Mouse (Mus musculus): ENCODE data around the gene Sdhb. TPM values are rescaled to one million over a fixed set of nuclear protein-coding genes. Genes with fewer than 3 reads are reported as not detected.
A peak's percentile ranks its signal among the peaks of the same experiment; 100 is the strongest.

Sdhb gene
- total and polyA plus RNA-seq, 3 experiments: 1,030 to 1,344 (median 1,126) TPM

DNA sequence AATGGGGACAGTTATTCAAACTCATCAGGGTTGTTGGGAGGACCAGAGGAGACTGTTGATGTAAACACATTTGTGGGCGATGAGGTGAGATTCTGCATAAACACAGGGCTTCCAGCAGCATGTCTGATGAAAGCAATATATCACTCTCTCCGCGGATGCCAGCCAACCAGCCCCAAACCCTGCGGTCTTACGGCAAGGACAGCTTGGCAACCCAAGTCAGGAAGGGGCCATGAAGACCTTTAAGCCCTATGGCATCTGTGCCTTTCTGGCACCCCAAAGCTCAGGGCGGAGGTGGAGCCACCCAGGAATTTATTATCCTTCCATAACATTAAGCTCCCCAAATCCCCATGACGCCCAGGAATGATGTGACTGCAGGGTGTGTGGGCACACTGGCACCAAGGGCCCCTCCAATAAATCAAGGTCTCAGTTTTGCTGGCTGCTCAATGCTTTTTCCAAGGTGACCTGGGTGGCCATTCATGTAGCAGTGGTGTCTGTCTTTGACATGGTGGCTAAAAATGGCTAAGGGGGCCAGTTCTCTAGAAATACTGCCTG, 1.8 kb upstream of the Sdhb start:
- no peak for TF ChIP-seq EP300 (IDR thresholded peaks at IDR 0.05; ENCODE audit: insufficient read depth, low read depth, low read length)
- TF ChIP-seq CTCF (IDR thresholded peaks at IDR 0.05): no peak
- no peak for TF ChIP-seq POLR2A (IDR thresholded peaks at IDR 0.05; ENCODE audit: insufficient read depth, low read depth, low read length)
- H3K36me3 ChIP-seq (ENCODE audit: control insufficient read depth, insufficient read depth, low read length): no peaks in the 10 kb centered on the region
- intact Hi-C loops (cut with DNase I): loop anchor here (5.0 kb wide), 2 partner anchors 142 to 237 kb away; no protein-coding TSS in a partner anchor
- WGBS: 87% methylated on average over 7 of the region's 7 CpGs
- DNase-seq: no peak
- no peak overlapping the region for H3K27ac ChIP-seq
- H3K4me1 ChIP-seq (ENCODE audit: control insufficient read depth, insufficient read depth, low read length): peaks cover 4% of the 10 kb centered on the region
- no peak overlapping the region for H3K4me3 ChIP-seq
- no peak overlapping the region for H3K9ac ChIP-seq (ENCODE audit: low read depth, low read length)
- H3K79me2 ChIP-seq (replicated peaks; ENCODE audit: control insufficient read depth, insufficient read depth, low read length): no peaks in the 10 kb centered on the region
- H3K27me3 ChIP-seq (ENCODE audit: control insufficient read depth, insufficient read depth, low read length): no peaks in the 10 kb centered on the region

DNA sequence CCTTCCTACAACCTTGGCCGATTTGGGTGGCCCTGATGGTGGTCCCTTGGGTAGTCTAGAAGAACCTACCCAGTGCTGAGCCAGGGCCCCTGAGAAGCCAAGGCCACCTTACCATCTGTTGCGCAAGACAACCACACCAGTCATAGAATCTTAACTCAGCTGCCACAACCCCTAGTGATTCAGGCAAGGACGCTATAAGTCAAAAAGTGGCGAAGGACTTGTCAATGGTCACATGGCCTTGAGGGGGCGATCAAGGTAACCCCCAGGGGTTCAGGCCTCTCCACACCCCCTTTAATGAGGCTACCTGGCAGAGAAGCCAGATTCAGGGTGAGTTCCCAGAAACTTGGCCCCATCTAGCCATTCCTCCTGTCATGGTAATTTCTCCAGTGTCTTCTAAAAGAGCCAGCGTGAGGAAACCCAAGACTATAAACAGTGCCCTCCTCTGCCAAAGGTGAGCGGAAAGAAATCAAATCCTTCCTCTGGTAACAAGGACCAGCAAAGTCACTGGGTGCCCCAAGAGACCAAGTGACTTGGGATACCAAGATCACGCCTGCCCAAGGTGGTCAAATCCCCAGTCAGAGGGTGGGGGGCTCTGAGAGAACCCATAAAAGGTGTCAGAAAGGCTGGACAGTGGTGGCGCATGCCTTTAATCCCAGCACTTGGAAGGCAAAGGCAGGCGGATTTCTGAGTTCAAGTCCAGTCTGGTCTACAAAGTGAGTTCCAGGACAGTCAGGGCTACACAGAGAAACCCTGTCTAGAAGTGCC, 1.1 kb upstream of the Sdhb start:
- TF ChIP-seq CTCF (IDR thresholded peaks at IDR 0.05) (no peak), EP300 (IDR thresholded peaks at IDR 0.05; ENCODE audit: insufficient read depth, low read depth, low read length) (no peak), POLR2A (IDR thresholded peaks at IDR 0.05; ENCODE audit: insufficient read depth, low read depth, low read length) (no peak)
- no peak for DNase-seq
- no peaks in the 10 kb centered on the region for H3K36me3 ChIP-seq (ENCODE audit: control insufficient read depth, insufficient read depth, low read length)
- WGBS: 89% methylated on average over 10 of the region's 10 CpGs
- no peaks in the 10 kb centered on the region for H3K79me2 ChIP-seq (replicated peaks; ENCODE audit: control insufficient read depth, insufficient read depth, low read length)
- no peak overlapping the region for H3K9ac ChIP-seq (ENCODE audit: low read depth, low read length)
- peaks cover 4% of the 10 kb centered on the region for H3K4me1 ChIP-seq (ENCODE audit: control insufficient read depth, insufficient read depth, low read length)
- H3K27ac ChIP-seq: no peak overlapping the region
- H3K27me3 ChIP-seq (ENCODE audit: control insufficient read depth, insufficient read depth, low read length): no peaks in the 10 kb centered on the region
- intact Hi-C loops (cut with DNase I): loop anchor here (2.0 to 5.0 kb wide), 5 partner anchors 27 to 238 kb away; partner anchors contain the start of genes Atp13a2, Necap2 and Szrd1
- no peak overlapping the region; the same call in 1 of the 2 replicates for H3K4me3 ChIP-seq

DNA sequence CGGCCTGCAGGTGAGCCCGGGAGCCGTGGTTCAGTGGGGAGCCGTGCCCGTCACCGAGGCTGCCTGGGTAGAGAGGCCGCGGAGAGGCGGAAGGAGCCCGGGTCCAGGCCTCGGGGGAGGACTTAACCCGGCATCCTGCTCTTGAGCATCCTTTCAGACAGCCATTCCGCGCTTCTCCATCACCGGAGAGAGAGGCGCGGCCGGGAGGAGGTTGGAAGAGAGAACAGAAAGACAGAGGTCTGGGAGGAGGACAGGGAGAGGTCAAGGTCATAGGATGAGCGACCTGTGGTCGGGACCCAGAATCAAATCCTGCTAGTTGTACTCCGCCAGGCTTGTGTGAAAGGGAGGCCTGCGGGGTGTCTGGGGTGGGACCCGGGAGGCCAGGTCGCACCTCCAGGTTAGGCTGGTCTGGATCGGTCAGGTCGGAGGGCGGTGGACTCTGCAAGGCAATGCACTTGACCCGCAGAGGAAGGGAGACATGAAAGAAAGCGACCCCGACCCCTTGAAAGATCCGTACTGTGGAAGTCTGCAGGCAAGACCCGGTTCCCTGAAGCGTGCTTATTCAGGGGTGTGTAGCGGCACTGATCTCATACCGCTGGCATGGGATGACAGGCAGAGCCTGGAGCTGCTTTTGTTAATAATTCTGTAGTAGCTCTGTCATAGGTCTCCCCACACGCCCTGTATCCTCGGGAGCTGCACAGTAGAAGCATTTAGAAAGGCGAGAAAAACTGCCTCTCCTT, 634 bp downstream of the Sdhb start:
- Histone ChIP-seq H3K27me3 (ENCODE audit: control insufficient read depth, insufficient read depth, low read length) (no peaks in the 10 kb centered on the region), H3K27ac (peak overlapping the region; percentile 99), H3K36me3 (ENCODE audit: control insufficient read depth, insufficient read depth, low read length) (no peaks in the 10 kb centered on the region), H3K79me2 (replicated peaks; ENCODE audit: control insufficient read depth, insufficient read depth, low read length) (no peaks in the 10 kb centered on the region), H3K4me3 (peak overlapping the region; percentile 99), H3K4me1 (ENCODE audit: control insufficient read depth, insufficient read depth, low read length) (peaks cover 4% of the 10 kb centered on the region), H3K9ac (ENCODE audit: low read depth, low read length) (peak overlapping the region; percentile 86)
- intact Hi-C loops (cut with DNase I): loop anchor here (2.0 to 5.0 kb wide), 3 partner anchors 25 to 176 kb away; partner anchors contain the start of genes Atp13a2, Necap2 and Szrd1
- TF ChIP-seq POLR2A (IDR thresholded peaks at IDR 0.05; ENCODE audit: insufficient read depth, low read depth, low read length) (no peak), EP300 (IDR thresholded peaks at IDR 0.05; ENCODE audit: insufficient read depth, low read depth, low read length) (no peak), CTCF (IDR thresholded peaks at IDR 0.05) (no peak)
- WGBS: 1% methylated on average over 38 of the region's 38 CpGs
- DNase-seq: no peak

DNA sequence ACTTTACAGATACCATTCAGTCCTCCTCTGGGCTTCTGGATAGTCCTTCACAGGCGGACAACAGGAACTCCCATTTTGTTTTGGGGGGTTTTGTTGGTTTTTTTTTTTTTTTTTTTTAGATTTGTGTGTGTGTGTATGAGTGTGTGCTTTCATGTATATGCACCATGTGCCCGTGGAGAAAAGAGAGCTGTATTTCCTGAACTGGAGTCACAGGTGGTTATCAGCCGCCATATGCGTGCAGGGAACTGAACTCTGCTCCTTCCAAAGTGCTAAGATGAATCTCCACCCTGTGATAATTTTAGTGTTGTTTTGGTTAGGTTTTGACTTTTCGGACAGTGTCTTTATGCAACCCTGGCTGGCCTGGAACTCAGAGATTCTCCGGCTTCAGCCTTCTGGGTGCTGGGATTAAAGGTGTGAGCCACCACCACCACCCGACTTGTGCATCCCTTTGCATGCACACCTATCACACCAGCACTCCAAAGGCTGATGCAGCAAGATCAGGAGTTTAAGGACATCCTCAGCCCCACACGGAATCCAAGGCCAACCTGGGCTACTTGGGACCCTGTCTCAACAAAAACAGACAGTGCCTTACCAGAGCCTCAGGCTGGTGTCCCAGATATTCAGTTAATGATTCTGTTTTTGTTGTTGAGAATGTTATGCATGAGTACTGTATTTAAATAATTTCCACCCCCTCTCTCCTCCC, 1.4 kb downstream of the Sdhb start:
- no peak for DNase-seq
- intact Hi-C loops (cut with DNase I): loop anchor here (5.0 kb wide), 2 partner anchors 115 to 175 kb away; partner anchors contain the start of genes Necap2 and Szrd1
- TF ChIP-seq POLR2A (IDR thresholded peaks at IDR 0.05; ENCODE audit: insufficient read depth, low read depth, low read length): no peak
- TF ChIP-seq CTCF (IDR thresholded peaks at IDR 0.05): no peak
- no peak for TF ChIP-seq EP300 (IDR thresholded peaks at IDR 0.05; ENCODE audit: insufficient read depth, low read depth, low read length)
- Histone ChIP-seq H3K27me3 (ENCODE audit: control insufficient read depth, insufficient read depth, low read length) (no peaks in the 10 kb centered on the region), H3K4me3 (peak overlapping the region; percentile 99), H3K27ac (peak overlapping the region; percentile 99), H3K9ac (ENCODE audit: low read depth, low read length) (peak overlapping the region; percentile 86), H3K36me3 (ENCODE audit: control insufficient read depth, insufficient read depth, low read length) (no peaks in the 10 kb centered on the region; the same call in 1 of the 2 replicates), H3K79me2 (replicated peaks; ENCODE audit: control insufficient read depth, insufficient read depth, low read length) (no peaks in the 10 kb centered on the region), H3K4me1 (ENCODE audit: control insufficient read depth, insufficient read depth, low read length) (peaks cover 4% of the 10 kb centered on the region)
- WGBS: 35% methylated on average over 8 of the region's 8 CpGs

DNA sequence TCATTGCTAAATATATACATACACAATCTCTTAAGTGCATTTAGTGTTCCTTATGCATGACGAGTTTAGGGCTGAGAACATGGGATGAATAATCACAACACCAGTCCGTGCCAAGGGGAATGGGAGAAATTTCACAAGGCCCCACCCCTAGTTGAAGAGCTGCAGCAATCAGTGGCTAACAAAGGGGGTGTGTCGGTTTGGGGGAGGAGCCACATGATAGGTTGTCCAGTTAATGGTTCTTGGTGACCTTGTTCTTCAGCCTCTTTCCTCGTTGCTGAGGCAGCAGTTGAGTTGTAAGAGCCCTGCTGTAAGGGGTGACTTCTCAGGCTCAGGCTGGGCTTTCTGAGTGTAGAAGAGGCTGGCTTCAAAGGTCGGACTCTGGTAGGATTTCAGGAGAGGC, 1.9 kb downstream of the Sdhb start:
- H3K4me3 ChIP-seq: peak overlapping the region; percentile 40
- peak overlapping the region; percentile 99 for H3K27ac ChIP-seq
- H3K27me3 ChIP-seq (ENCODE audit: control insufficient read depth, insufficient read depth, low read length): no peaks in the 10 kb centered on the region
- H3K79me2 ChIP-seq (replicated peaks; ENCODE audit: control insufficient read depth, insufficient read depth, low read length): no peaks in the 10 kb centered on the region
- WGBS: 21% methylated on average over 5 of the region's 5 CpGs
- DNase-seq: peak; percentile 55 to 76
- no peaks in the 10 kb centered on the region; the same call in 1 of the 2 replicates for H3K36me3 ChIP-seq (ENCODE audit: control insufficient read depth, insufficient read depth, low read length)
- intact Hi-C loops (cut with DNase I): loop anchor here (5.0 kb wide), 2 partner anchors 114 to 174 kb away; partner anchors contain the start of genes Necap2 and Szrd1
- H3K4me1 ChIP-seq (ENCODE audit: control insufficient read depth, insufficient read depth, low read length): peaks cover 4% of the 10 kb centered on the region
- TF ChIP-seq EP300 (IDR thresholded peaks at IDR 0.05; ENCODE audit: insufficient read depth, low read depth, low read length): no peak
- 0 out of 2 replicates have a peak, but pooled peaks have one; percentile 30 for TF ChIP-seq POLR2A (IDR thresholded peaks at IDR 0.05; ENCODE audit: insufficient read depth, low read depth, low read length)
- TF ChIP-seq CTCF (IDR thresholded peaks at IDR 0.05): no peak
- H3K9ac ChIP-seq (ENCODE audit: low read depth, low read length): no peak overlapping the region; the same call in 1 of the 2 replicates

Measured in heart, adult 2 months (tissue).